Mouse (Mus musculus): ENCODE results near the gene Tomm40.
A peak's percentile ranks its signal among the peaks of the same experiment; 100 is the strongest.
"Not testable (repeated sequence)": the region's sequence is repeated elsewhere in the genome, so short reads cannot be mapped to it uniquely, and the experiment has no call there.

Tomm40 gene

GRCm38 (mm10) chr7:19702859-19703555 is 12.2 kb downstream of the Tomm40 start:
- DNase-seq = no peak

- peak; percentile 75 to 82 for DNase-seq
Observed at GRCm38 (mm10) chr7:19701069-19701761, 14.0 kb downstream of the Tomm40 start.

- DNase-seq = no peak
Observed at GRCm38 (mm10) chr7:19700299-19701068, 14.8 kb downstream of the Tomm40 start.

- no peak for DNase-seq
Observed at GRCm38 (mm10) chr7:19699827-19700148, 15.4 kb downstream of the Tomm40 start.

GRCm38 (mm10) chr7:19698907-19699826 is 16.1 kb downstream of the Tomm40 start, which contains the start of gene Apoe:
Gene Apoe, minus strand, starts transcription at chr7:19699188.
- peak; percentile 65 to 70 for DNase-seq

GRCm38 (mm10) chr7:19697949-19698906 is 17.0 kb downstream of the Tomm40 start:
- DNase-seq = no peak

GRCm38 (mm10) chr7:19696336-19696873 is 18.8 kb downstream of the Tomm40 start:
- DNase-seq = no peak

- no peak for DNase-seq
Observed at GRCm38 (mm10) chr7:19695881-19696280, 19.4 kb downstream of the Tomm40 start.

- DNase-seq = no peak
Observed at GRCm38 (mm10) chr7:19695213-19695594, 20.0 kb downstream of the Tomm40 start.

GRCm38 (mm10) chr7:19694336-19695212 is 20.7 kb downstream of the Tomm40 start:
- DNase-seq = no peak

- DNase-seq = peak; percentile 71 to 75
Observed at GRCm38 (mm10) chr7:19693421-19693820, 21.8 kb downstream of the Tomm40 start.

- DNase-seq = peak; percentile 78 to 86
Observed at GRCm38 (mm10) chr7:19691873-19692865, 23.1 kb downstream of the Tomm40 start, which contains the start of gene Apoc1. Gene Apoc1, minus strand, starts transcription at chr7:19692660.

- DNase-seq = no peak
Observed at GRCm38 (mm10) chr7:19691434-19691833, 23.8 kb downstream of the Tomm40 start.

GRCm38 (mm10) chr7:19690845-19691244 is 24.4 kb downstream of the Tomm40 start:
- DNase-seq = no peak

- no peak for DNase-seq
Observed at GRCm38 (mm10) chr7:19688611-19689010, 26.6 kb downstream of the Tomm40 start.

GRCm38 (mm10) chr7:19688101-19688500 is 27.1 kb downstream of the Tomm40 start:
- no peak for DNase-seq

GRCm38 (mm10) chr7:19686927-19687583 is 28.2 kb downstream of the Tomm40 start:
- not testable (repeated sequence) for DNase-seq

GRCm38 (mm10) chr7:19686521-19686920 is 28.7 kb downstream of the Tomm40 start:
- DNase-seq = no peak

Measured in lung, adult 18-20 months (tissue).